Mouse (Mus musculus) liver, postnatal 0 days (tissue): ENCODE results near the gene Shisa6.

Experiments
- CTCF ChIP-seq: sonication (generic); IDR thresholded peaks from 2 replicates; pipeline ENCODE4 v1.5.1; 2016; ENCODE audit warnings: antibody characterized with exemption, low read depth
- EP300 ChIP-seq: IDR thresholded peaks from 2 replicates; pipeline ENCODE4 v1.6.1; 2016; ENCODE audit warnings: antibody characterized with exemption, low read depth, mild to moderate bottlenecking

- TF ChIP-seq CTCF (no peak), EP300 (no peak)
Observed at GRCm38 (mm10) chr11:66359811-66360210, 166.0 kb downstream of the Shisa6 start.
